Mouse (Mus musculus) kidney, postnatal 4 days (tissue): ENCODE data around the gene Acadm.

Experiments
- DNase-seq, 2 experiments: peaks; one replicate each; pipeline ENCODE4 v3.0.0; 2021; ENCODE audit warnings: mixed read lengths in 2 of 2

The Acadm gene

GRCm38 (mm10) chr3:153901904-153902303, 42.5 kb downstream of the Acadm start:
- DNase-seq, result no peak

GRCm38 (mm10) chr3:153897216-153897615, 47.2 kb downstream of the Acadm start:
- DNase-seq, result no peak

GRCm38 (mm10) chr3:153895454-153895853, 49.0 kb downstream of the Acadm start:
- DNase-seq, result no peak

GRCm38 (mm10) chr3:153889188-153889781, 55.1 kb downstream of the Acadm start:
- no peak for DNase-seq

- no peak for DNase-seq
These were observed 56.3 kb downstream of the Acadm start for GRCm38 (mm10) chr3:153888141-153888540.

GRCm38 (mm10) chr3:153886296-153886695, 58.1 kb downstream of the Acadm start:
- no peak for DNase-seq
